Mouse (Mus musculus) myocyte (in vitro differentiated cells): ENCODE results near the gene Liph.

ENCODE experiments used
- CEBPB ChIP-seq: IDR thresholded peaks from 2 replicates; pipeline ENCODE4 v1.6.1; 2011; ENCODE audit warnings: mild to moderate bottlenecking, moderate library complexity; ENCODE audit not compliant: poor library complexity, insufficient read depth, severe bottlenecking
- POLR2A ChIP-seq: IDR thresholded peaks from one replicate; pipeline ENCODE4 v1.6.1; 2011; ENCODE audit warnings: low read depth, mild to moderate bottlenecking, control low read depth, moderate library complexity; ENCODE audit not compliant: insufficient read length
- POLR2AphosphoS2 ChIP-seq: IDR thresholded peaks from one replicate; pipeline ENCODE4 v1.6.1; 2011; ENCODE audit warnings: low read depth, control low read depth; ENCODE audit not compliant: insufficient read length
- SRF ChIP-seq: IDR thresholded peaks from one replicate; pipeline ENCODE4 v1.6.1; 2011; ENCODE audit warnings: low read depth; ENCODE audit not compliant: control insufficient read depth, insufficient read length
- TCF3 ChIP-seq: IDR thresholded peaks from one replicate; pipeline ENCODE4 v1.6.1; 2011; ENCODE audit warnings: low read depth, control low read depth; ENCODE audit not compliant: insufficient read length

GRCm38 (mm10) chr16:21916681-21917080 lies 78.8 kb downstream of the Liph start:
- TF ChIP-seq POLR2A (no peak), CEBPB (no peak), POLR2AphosphoS2 (no peak), TCF3 (no peak), SRF (no peak)
